Mouse (Mus musculus): ENCODE data around the gene Ttc38.

GRCm38 (mm10) chr15:85832599-85832998 lies 493 bp downstream of the Ttc38 start:
- TF ChIP-seq CTCF (conservative IDR thresholded peaks at IDR 0.05; ENCODE audit: insufficient read depth, insufficient read length, low read depth, low read length) (no peak), POLR2A (IDR thresholded peaks at IDR 0.05; ENCODE audit: low read depth, low read length) (no peak)
